Mouse (Mus musculus): ENCODE results near the gene Zfp457. TPM values are rescaled to one million over a fixed set of nuclear protein-coding genes. Genes with fewer than 3 reads are reported as not detected.
"Not testable (repeated sequence)": the region's sequence is repeated elsewhere in the genome, so short reads cannot be mapped to it uniquely, and the experiment has no call there.

Zfp457 gene
- polyA plus RNA-seq, 2 experiments: 0.85 to 1.6 TPM

- Histone ChIP-seq H3K36me3 (ENCODE audit: control insufficient read depth, insufficient read depth, low read length) (no peaks in the 10 kb centered on the region), H3K27me3 (ENCODE audit: control insufficient read depth, insufficient read depth, low read length) (no peaks in the 10 kb centered on the region), H3K27ac (replicated peaks; ENCODE audit: low read depth, low read length) (no peak overlapping the region), H3K9ac (ENCODE audit: low read depth, low read length, severe bottlenecking) (peak overlapping the region; percentile 80; the same call in 1 of the 2 replicates), H3K9me3 (ENCODE audit: control insufficient read depth, low read length) (no peaks in the 10 kb centered on the region), H3K4me3 (replicated peaks; ENCODE audit: low read length) (peak overlapping the region; percentile 68), H3K4me1 (ENCODE audit: control insufficient read depth, insufficient read depth, low read length) (no peaks in the 10 kb centered on the region), H3K4me2 (replicated peaks; ENCODE audit: low read depth, low read length, severe bottlenecking) (peak overlapping the region; percentile 71)
- DNase-seq (ENCODE audit: low spot score) (peak; percentile 7), ATAC-seq (ENCODE audit: low FRiP score, low read depth) (peak; percentile 40)
- TF ChIP-seq POLR2A (IDR thresholded peaks at IDR 0.05; ENCODE audit: borderline replicate concordance, extremely low read depth, insufficient read depth, insufficient read length): no peak
- WGBS: 35% methylated on average over 5 of the region's 5 CpGs
Observed at GRCm38 (mm10) chr13:67306718-67307117, 433 bp upstream of the Zfp457 start.

DNA sequence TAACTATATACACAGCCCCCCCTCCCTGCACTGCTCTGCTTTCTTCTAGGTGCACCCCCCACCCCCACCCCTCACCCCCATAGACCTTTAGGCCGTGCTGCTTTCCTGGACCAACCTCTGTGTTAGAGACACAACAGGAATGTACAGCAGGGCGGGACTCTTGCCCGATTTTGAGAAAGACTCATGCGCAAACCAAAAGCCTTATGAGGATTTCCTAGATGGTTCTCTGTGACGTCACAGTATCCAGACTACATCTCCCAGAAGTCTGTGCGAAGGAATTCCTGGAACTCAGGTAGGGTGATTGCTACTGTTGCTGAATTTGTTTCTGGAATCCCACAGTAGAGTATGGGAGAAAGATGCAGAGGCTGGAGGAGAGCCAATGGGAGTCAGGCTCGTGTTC lies 28.0 kb downstream of the Zfp457 start, which contains the start of gene Zfp458:
Gene Zfp458 (minus strand): TSS at position 153 of the 400 bp plus-strand sequence.
- Histone ChIP-seq H3K4me1 (ENCODE audit: control insufficient read depth, insufficient read depth, low read length) (no peaks in the 10 kb centered on the region), H3K27me3 (ENCODE audit: control insufficient read depth, insufficient read depth, low read length) (no peaks in the 10 kb centered on the region), H3K27ac (replicated peaks; ENCODE audit: low read depth, low read length) (no peak within 1 kb of the TSS), H3K4me3 (replicated peaks; ENCODE audit: low read length) (no peak within 1 kb of the TSS), H3K9me3 (ENCODE audit: control insufficient read depth, low read length) (no peaks in the 10 kb centered on the region), H3K36me3 (ENCODE audit: control insufficient read depth, insufficient read depth, low read length) (no peaks in the 10 kb centered on the region), H3K9ac (ENCODE audit: low read depth, low read length, severe bottlenecking) (no peak within 1 kb of the TSS), H3K4me2 (replicated peaks; ENCODE audit: low read depth, low read length, severe bottlenecking) (0 out of 2 replicates have a peak within 1 kb of the TSS, but pooled peaks have one; percentile 18)
- no peak for TF ChIP-seq POLR2A (IDR thresholded peaks at IDR 0.05; ENCODE audit: borderline replicate concordance, extremely low read depth, insufficient read depth, insufficient read length)
- WGBS: 41% methylated on average over 7 of the region's 7 CpGs
- ATAC-seq (ENCODE audit: low FRiP score, low read depth): peak; percentile 37; the same call in 1 of the 2 replicates
- DNase-seq (ENCODE audit: low spot score): peak; percentile 76

GRCm38 (mm10) chr13:67269383-67270065 lies 36.8 kb downstream of the Zfp457 start:
- H3K4me3 ChIP-seq (replicated peaks; ENCODE audit: low read length): peak overlapping the region; percentile 63
- not testable (repeated sequence) for H3K27ac ChIP-seq (replicated peaks; ENCODE audit: low read depth, low read length); H3K27me3 ChIP-seq (ENCODE audit: control insufficient read depth, insufficient read depth, low read length); DNase-seq (ENCODE audit: low spot score); H3K4me1 ChIP-seq (ENCODE audit: control insufficient read depth, insufficient read depth, low read length); H3K9me3 ChIP-seq (ENCODE audit: control insufficient read depth, low read length); H3K36me3 ChIP-seq (ENCODE audit: control insufficient read depth, insufficient read depth, low read length)
- peak overlapping the region; percentile 63 for H3K9ac ChIP-seq (ENCODE audit: low read depth, low read length, severe bottlenecking)
- ATAC-seq (ENCODE audit: low FRiP score, low read depth): 0 out of 2 replicates have a peak, but pooled peaks have one; percentile 15
- WGBS: 50% methylated on average over 8 of the region's 9 CpGs
- peak overlapping the region; percentile 67 for H3K4me2 ChIP-seq (replicated peaks; ENCODE audit: low read depth, low read length, severe bottlenecking)

GRCm38 (mm10) chr13:67268568-67269369 lies 37.5 kb downstream of the Zfp457 start:
- Histone ChIP-seq H3K4me1 (ENCODE audit: control insufficient read depth, insufficient read depth, low read length) (no peaks in the 10 kb centered on the region), H3K9ac (ENCODE audit: low read depth, low read length, severe bottlenecking) (peak overlapping the region; percentile 63), H3K9me3 (ENCODE audit: control insufficient read depth, low read length) (no peaks in the 10 kb centered on the region), H3K36me3 (ENCODE audit: control insufficient read depth, insufficient read depth, low read length) (no peaks in the 10 kb centered on the region), H3K27me3 (ENCODE audit: control insufficient read depth, insufficient read depth, low read length) (no peaks in the 10 kb centered on the region), H3K27ac (replicated peaks; ENCODE audit: low read depth, low read length) (no peak overlapping the region), H3K4me2 (replicated peaks; ENCODE audit: low read depth, low read length, severe bottlenecking) (peak overlapping the region; percentile 67), H3K4me3 (replicated peaks; ENCODE audit: low read length) (peak overlapping the region; percentile 63)
- DNase-seq (ENCODE audit: low spot score) (peak; percentile 89), ATAC-seq (ENCODE audit: low FRiP score, low read depth) (peak; percentile 93)
- TF ChIP-seq POLR2A (IDR thresholded peaks at IDR 0.05; ENCODE audit: borderline replicate concordance, extremely low read depth, insufficient read depth, insufficient read length): no peak
- 11% methylated on average over 18 of the region's 18 CpGs for WGBS

Other genes starting within 250 kb of the Zfp457 start
- gene Zfp712, start 245.3 kb downstream of the Zfp457 start, polyA plus RNA-seq (2012; rRNA removed): 1.7 and 2.0 TPM in 2 replicates
- gene Zfp712, start 245.3 kb downstream of the Zfp457 start, polyA plus RNA-seq (2014; fragmentation: Nextera tagmentation; extraction: Ambion mirVana): 4.9 and 5.2 TPM in 2 replicates
- 3.0 and 3.9 TPM in 2 replicates for gene Zfp708, start 208.5 kb downstream of the Zfp457 start, polyA plus RNA-seq (2012; rRNA removed)
- gene Zfp708, start 208.5 kb downstream of the Zfp457 start, polyA plus RNA-seq (2014; fragmentation: Nextera tagmentation; extraction: Ambion mirVana): 6.3 and 6.4 TPM in 2 replicates
- 4.5 and 5.5 TPM in 2 replicates for gene Gm28557, start 197.9 kb downstream of the Zfp457 start, polyA plus RNA-seq (2012; rRNA removed)
- 3.8 and 4.3 TPM in 2 replicates for gene Gm28557, start 197.9 kb downstream of the Zfp457 start, polyA plus RNA-seq (2014; fragmentation: Nextera tagmentation; extraction: Ambion mirVana)
- gene Rslcan18, start 190.2 kb downstream of the Zfp457 start, polyA plus RNA-seq (2012; rRNA removed): 0.22 and 0.31 TPM in 2 replicates
- gene Rslcan18, start 190.2 kb downstream of the Zfp457 start, polyA plus RNA-seq (2014; fragmentation: Nextera tagmentation; extraction: Ambion mirVana): 0.08 and 0.39 TPM in 2 replicates
- gene Zfp759, start 184.8 kb downstream of the Zfp457 start, polyA plus RNA-seq (2012; rRNA removed): 1.2 and 1.7 TPM in 2 replicates
- 2.8 and 3.1 TPM in 2 replicates for gene Zfp759, start 184.8 kb downstream of the Zfp457 start, polyA plus RNA-seq (2014; fragmentation: Nextera tagmentation; extraction: Ambion mirVana)
- 4.2 and 6.3 TPM in 2 replicates for gene Rsl1, start 133.3 kb downstream of the Zfp457 start, polyA plus RNA-seq (2012; rRNA removed)
- 5.6 and 6.4 TPM in 2 replicates for gene Rsl1, start 133.3 kb downstream of the Zfp457 start, polyA plus RNA-seq (2014; fragmentation: Nextera tagmentation; extraction: Ambion mirVana)
- 0.99 and 1.6 TPM in 2 replicates for gene Zfp455, start 112.0 kb downstream of the Zfp457 start, polyA plus RNA-seq (2012; rRNA removed)
- 1.7 TPM in 2 replicates for gene Zfp455, start 112.0 kb downstream of the Zfp457 start, polyA plus RNA-seq (2014; fragmentation: Nextera tagmentation; extraction: Ambion mirVana)
- 1.5 and 2.0 TPM in 2 replicates for gene Zfp458, start 28.0 kb downstream of the Zfp457 start, polyA plus RNA-seq (2012; rRNA removed)
- 1.6 and 2.5 TPM in 2 replicates for gene Zfp458, start 28.0 kb downstream of the Zfp457 start, polyA plus RNA-seq (2014; fragmentation: Nextera tagmentation; extraction: Ambion mirVana)
- gene Zfp595, start 26.1 kb upstream of the Zfp457 start, polyA plus RNA-seq (2012; rRNA removed): 3.3 and 4.1 TPM in 2 replicates
- gene Zfp595, start 26.1 kb upstream of the Zfp457 start, polyA plus RNA-seq (2014; fragmentation: Nextera tagmentation; extraction: Ambion mirVana): 3.1 and 3.8 TPM in 2 replicates
- gene Gm28044, start 54.1 kb upstream of the Zfp457 start, polyA plus RNA-seq (2012; rRNA removed): not detected in 2 replicates
- not detected in 2 replicates for gene Gm28044, start 54.1 kb upstream of the Zfp457 start, polyA plus RNA-seq (2014; fragmentation: Nextera tagmentation; extraction: Ambion mirVana)
- 0.95 and 0.99 TPM in 2 replicates for gene Zfp953, start 54.1 kb upstream of the Zfp457 start, polyA plus RNA-seq (2012; rRNA removed)
- gene Zfp953, start 54.1 kb upstream of the Zfp457 start, polyA plus RNA-seq (2014; fragmentation: Nextera tagmentation; extraction: Ambion mirVana): 1.4 and 1.5 TPM in 2 replicates
- 0.15 and 0.38 TPM in 2 replicates for gene Gm28041, start 69.2 kb upstream of the Zfp457 start, polyA plus RNA-seq (2012; rRNA removed)
- 0.68 and 0.87 TPM in 2 replicates for gene Gm28041, start 69.2 kb upstream of the Zfp457 start, polyA plus RNA-seq (2014; fragmentation: Nextera tagmentation; extraction: Ambion mirVana)
- 0.73 and 1.1 TPM in 2 replicates for gene Zfp456, start 69.3 kb upstream of the Zfp457 start, polyA plus RNA-seq (2012; rRNA removed)
- 1.7 and 2.7 TPM in 2 replicates for gene Zfp456, start 69.3 kb upstream of the Zfp457 start, polyA plus RNA-seq (2014; fragmentation: Nextera tagmentation; extraction: Ambion mirVana)
- 6.1 and 7.9 TPM in 2 replicates for gene Zfp429, start 93.3 kb upstream of the Zfp457 start, polyA plus RNA-seq (2012; rRNA removed)
- 4.8 and 7.0 TPM in 2 replicates for gene Zfp429, start 93.3 kb upstream of the Zfp457 start, polyA plus RNA-seq (2014; fragmentation: Nextera tagmentation; extraction: Ambion mirVana)
- 0.53 and 0.72 TPM in 2 replicates for gene Zfp459, start 114.9 kb upstream of the Zfp457 start, polyA plus RNA-seq (2012; rRNA removed)
- 1.2 and 1.3 TPM in 2 replicates for gene Zfp459, start 114.9 kb upstream of the Zfp457 start, polyA plus RNA-seq (2014; fragmentation: Nextera tagmentation; extraction: Ambion mirVana)
- 3.8 and 5.5 TPM in 2 replicates for gene Zfp874a, start 145.1 kb upstream of the Zfp457 start, polyA plus RNA-seq (2012; rRNA removed)
- 9.9 and 10.8 TPM in 2 replicates for gene Zfp874a, start 145.1 kb upstream of the Zfp457 start, polyA plus RNA-seq (2014; fragmentation: Nextera tagmentation; extraction: Ambion mirVana)
- gene Zfp874b, start 177.8 kb upstream of the Zfp457 start, polyA plus RNA-seq (2012; rRNA removed): 3.9 and 4.3 TPM in 2 replicates
- 2.6 and 3.3 TPM in 2 replicates for gene Zfp874b, start 177.8 kb upstream of the Zfp457 start, polyA plus RNA-seq (2014; fragmentation: Nextera tagmentation; extraction: Ambion mirVana)
- gene Zfp58, start 194.1 kb upstream of the Zfp457 start, polyA plus RNA-seq (2012; rRNA removed): 4.9 and 7.7 TPM in 2 replicates
- gene Zfp58, start 194.1 kb upstream of the Zfp457 start, polyA plus RNA-seq (2014; fragmentation: Nextera tagmentation; extraction: Ambion mirVana): 15.1 and 15.3 TPM in 2 replicates
- gene Gm26965, start 219.7 kb upstream of the Zfp457 start, polyA plus RNA-seq (2012; rRNA removed): not detected in 2 replicates
- not detected in 2 replicates for gene Gm26965, start 219.7 kb upstream of the Zfp457 start, polyA plus RNA-seq (2014; fragmentation: Nextera tagmentation; extraction: Ambion mirVana)
- 15.3 and 15.4 TPM in 2 replicates for gene Zfp87, start 219.7 kb upstream of the Zfp457 start, polyA plus RNA-seq (2012; rRNA removed)
- gene Zfp87, start 219.7 kb upstream of the Zfp457 start, polyA plus RNA-seq (2014; fragmentation: Nextera tagmentation; extraction: Ambion mirVana): 26.7 and 27.0 TPM in 2 replicates
- gene Zfp748, start 247.3 kb upstream of the Zfp457 start, polyA plus RNA-seq (2012; rRNA removed): 6.3 and 8.0 TPM in 2 replicates
- gene Zfp748, start 247.3 kb upstream of the Zfp457 start, polyA plus RNA-seq (2014; fragmentation: Nextera tagmentation; extraction: Ambion mirVana): 12.9 and 16.1 TPM in 2 replicates

All from limb, embryonic 14.5 days (tissue).